ENCODE assay signal across 13 mouse cellular contexts in the genomic region with DNA sequence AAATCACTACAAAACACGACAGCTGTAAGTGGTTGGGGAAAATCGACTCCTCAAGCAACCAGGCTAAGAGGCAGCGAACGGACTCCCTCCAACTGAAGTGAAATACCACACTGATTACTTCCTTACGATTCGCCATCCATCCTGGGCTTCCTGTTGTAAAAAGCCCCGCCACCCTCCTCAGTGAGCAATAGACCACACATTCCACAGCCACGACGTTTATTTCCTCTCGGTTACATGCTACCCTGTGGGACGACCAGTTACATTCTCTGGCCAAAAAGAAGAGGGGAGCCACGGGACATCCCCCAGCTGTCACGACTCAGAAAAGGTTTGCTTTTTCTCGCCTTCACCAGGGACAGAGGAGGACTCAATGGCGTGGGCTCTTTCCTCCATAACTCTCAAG. TPM values are rescaled to one million over a fixed set of nuclear protein-coding genes. Genes with fewer than 3 reads are reported as not detected.
DNase-seq lines count a peak whose midpoint lies in the region; ATAC-seq and TF ChIP-seq lines count a peak whose summit lies in the region.
"Had no signal": no experiment of that assay in that cellular context is flagged by ENCODE, and none has a peak within 500 bp of the region (broad histone marks: within the 10 kb centered on the region; RNA-seq: fewer than 3 reads in every experiment).

No protein-coding gene starts in this region.

- peak overlapping the region; percentile 57; the same call in 1 of the 2 replicates for H3K27ac ChIP-seq in heart, postnatal 0 days (ENCODE audit: low read depth)
- H3K27ac ChIP-seq in heart, adult 2 months = no peak overlapping the region
- peak overlapping the region; percentile 54 for H3K27ac ChIP-seq in lung, embryonic 16.5 days (ENCODE audit: low read length)
- H3K27ac ChIP-seq in embryonic facial prominence, embryonic 14.5 days (replicated peaks; ENCODE audit: low read depth, low read length) = peak overlapping the region; percentile 72
- no peak overlapping the region for H3K27ac ChIP-seq in midbrain, embryonic 15.5 days
- H3K27ac ChIP-seq: liver, embryonic 15.5 days; neural tube, embryonic 12.5 days had no signal

- TF ChIP-seq CTCF in heart, postnatal 0 days (IDR thresholded peaks at IDR 0.05; ENCODE audit: low read depth) = no peak
- TF ChIP-seq CTCF in heart, adult 2 months (IDR thresholded peaks at IDR 0.05) = no peak

- peaks cover 3% of the 10 kb centered on the region for H3K4me1 ChIP-seq in heart, postnatal 0 days (ENCODE audit: control insufficient read depth, insufficient read depth)
- peaks cover 9% of the 10 kb centered on the region for H3K4me1 ChIP-seq in heart, adult 2 months (ENCODE audit: control insufficient read depth, insufficient read depth, low read length)
- H3K4me1 ChIP-seq in lung, embryonic 16.5 days (replicated peaks; ENCODE audit: control insufficient read depth, insufficient read depth, low read length) = peaks cover 10% of the 10 kb centered on the region; the same call in 1 of the 2 replicates
- peaks cover 12% of the 10 kb centered on the region; the same call in 1 of the 2 replicates for H3K4me1 ChIP-seq in embryonic facial prominence, embryonic 14.5 days (ENCODE audit: control insufficient read depth, insufficient read depth, low read length)
- 0 out of 2 replicates have a peak, but pooled peaks cover 3% of the 10 kb centered on the region for H3K4me1 ChIP-seq in midbrain, embryonic 15.5 days
- H3K4me1 ChIP-seq: neural tube, embryonic 12.5 days had no signal

- ATAC-seq in heart, postnatal 0 days (ENCODE audit: insufficient read depth, low read depth) = peak; percentile 56; the same call in 1 of the 2 replicates
- peak; percentile 78 for ATAC-seq in lung, embryonic 16.5 days (ENCODE audit: low read depth)
- ATAC-seq in embryonic facial prominence, embryonic 14.5 days (ENCODE audit: low read depth) = peak; percentile 79; the same call in 1 of the 2 replicates
- peak; percentile 44 for ATAC-seq in megakaryocyte, adult 5-6 weeks (ENCODE audit: poor library complexity, severe bottlenecking)
- no peak for ATAC-seq in midbrain, embryonic 15.5 days (replicated peaks)
- ATAC-seq: activated CD4-positive, CD25-positive, alpha-beta regulatory T cell, adult 4 months had no signal

- no peak for DNase-seq in heart, postnatal 0 days (ENCODE audit: low spot score)
- no peak for DNase-seq in heart, adult 2 months
- no peak for DNase-seq in lung, postnatal 36 days
- DNase-seq in embryonic facial prominence, embryonic 14.5 days (ENCODE audit: low spot score) = peak; percentile 81
- no peak for DNase-seq in c-Kit-positive CD71-positive TER-119-positive erythroid progenitor cells, embryonic 14.5 days (ENCODE audit: low spot score)
- DNase-seq: gastrocnemius, postnatal 14 days; thymus, postnatal 14 days had no signal

- no peak overlapping the region for H3K4me3 ChIP-seq in heart, postnatal 0 days (ENCODE audit: low read depth, low read length)
- no peak overlapping the region for H3K4me3 ChIP-seq in heart, adult 2 months
- no peak overlapping the region for H3K4me3 ChIP-seq in lung, embryonic 16.5 days (ENCODE audit: low read length)
- no peak overlapping the region for H3K4me3 ChIP-seq in embryonic facial prominence, embryonic 14.5 days (ENCODE audit: low read depth, low read length)
- no peak overlapping the region for H3K4me3 ChIP-seq in midbrain, embryonic 15.5 days
- H3K4me3 ChIP-seq: liver, embryonic 15.5 days; neural tube, embryonic 12.5 days had no signal

- TF ChIP-seq POLR2A in heart, adult 2 months (IDR thresholded peaks at IDR 0.05; ENCODE audit: insufficient read depth, low read depth, low read length) = no peak

- H3K79me2 ChIP-seq in heart, adult 2 months (replicated peaks; ENCODE audit: control insufficient read depth, insufficient read depth, low read length) = no peaks in the 10 kb centered on the region

- TF ChIP-seq EP300 in heart, postnatal 0 days (IDR thresholded peaks at IDR 0.05; ENCODE audit: low read depth) = no peak
- no peak for TF ChIP-seq EP300 in heart, adult 2 months (IDR thresholded peaks at IDR 0.05; ENCODE audit: insufficient read depth, low read depth, low read length)

- H3K36me3 ChIP-seq in heart, postnatal 0 days (replicated peaks; ENCODE audit: control insufficient read depth, insufficient read depth, low read length) = no peaks in the 10 kb centered on the region
- no peaks in the 10 kb centered on the region for H3K36me3 ChIP-seq in heart, adult 2 months (ENCODE audit: control insufficient read depth, insufficient read depth, low read length)
- no peaks in the 10 kb centered on the region for H3K36me3 ChIP-seq in lung, embryonic 16.5 days (ENCODE audit: control insufficient read depth, insufficient read depth, low read length)
- no peaks in the 10 kb centered on the region for H3K36me3 ChIP-seq in embryonic facial prominence, embryonic 14.5 days (ENCODE audit: control insufficient read depth, insufficient read depth, low read length)
- H3K36me3 ChIP-seq in midbrain, embryonic 15.5 days (replicated peaks) = no peaks in the 10 kb centered on the region
- H3K36me3 ChIP-seq: liver, embryonic 15.5 days; neural tube, embryonic 12.5 days had no signal

- H3K9me3 ChIP-seq in heart, postnatal 0 days (replicated peaks; ENCODE audit: control insufficient read depth, low read length) = peaks cover 5% of the 10 kb centered on the region; the same call in 1 of the 2 replicates
- H3K9me3 ChIP-seq in lung, embryonic 16.5 days (ENCODE audit: control insufficient read depth, low read length) = peaks cover 3% of the 10 kb centered on the region; the same call in 1 of the 2 replicates
- H3K9me3 ChIP-seq in embryonic facial prominence, embryonic 14.5 days (ENCODE audit: control insufficient read depth, low read length) = 0 out of 2 replicates have a peak, but pooled peaks cover 3% of the 10 kb centered on the region
- 0 out of 2 replicates have a peak, but pooled peaks cover 3% of the 10 kb centered on the region for H3K9me3 ChIP-seq in midbrain, embryonic 15.5 days
- H3K9me3 ChIP-seq: liver, embryonic 15.5 days; neural tube, embryonic 12.5 days had no signal

- intact Hi-C loops in heart, adult 2 months (cut with DNase I) = loop anchor here (5.0 kb wide), 1 partner anchor 82 kb away; no protein-coding TSS in a partner anchor

- H3K4me2 ChIP-seq in heart, postnatal 0 days (ENCODE audit: low read depth, low read length) = no peak overlapping the region
- H3K4me2 ChIP-seq in lung, embryonic 16.5 days (ENCODE audit: low read depth, low read length) = no peak overlapping the region
- peak overlapping the region; percentile 10 for H3K4me2 ChIP-seq in embryonic facial prominence, embryonic 14.5 days (ENCODE audit: low read depth, low read length)
- no peak overlapping the region for H3K4me2 ChIP-seq in midbrain, embryonic 15.5 days
- H3K4me2 ChIP-seq: liver, embryonic 15.5 days; neural tube, embryonic 12.5 days had no signal

- WGBS in heart, postnatal 0 days = 40% methylated on average over 15 of the region's 15 CpGs
- WGBS in heart, adult 2 months = 34% methylated on average over 15 of the region's 15 CpGs
- WGBS in lung, embryonic 16.5 days = 13% methylated on average over 15 of the region's 15 CpGs
- WGBS in embryonic facial prominence, embryonic 14.5 days = 19% methylated on average over 15 of the region's 15 CpGs
- WGBS in midbrain, embryonic 15.5 days = 72% methylated on average over 15 of the region's 15 CpGs

- no peak overlapping the region for H3K9ac ChIP-seq in heart, postnatal 0 days (replicated peaks; ENCODE audit: low read depth, low read length)
- H3K9ac ChIP-seq in heart, adult 2 months (ENCODE audit: low read depth, low read length) = no peak overlapping the region
- no peak overlapping the region for H3K9ac ChIP-seq in lung, embryonic 16.5 days (ENCODE audit: low read length)
- no peak overlapping the region for H3K9ac ChIP-seq in embryonic facial prominence, embryonic 14.5 days (ENCODE audit: low read depth, low read length)
- H3K9ac ChIP-seq in midbrain, embryonic 15.5 days = no peak overlapping the region
- H3K9ac ChIP-seq: liver, embryonic 15.5 days; neural tube, embryonic 12.5 days had no signal

- no peaks in the 10 kb centered on the region for H3K27me3 ChIP-seq in heart, postnatal 0 days (ENCODE audit: control insufficient read depth, insufficient read depth, low read length)
- H3K27me3 ChIP-seq in heart, adult 2 months (ENCODE audit: control insufficient read depth, insufficient read depth, low read length) = no peaks in the 10 kb centered on the region
- no peaks in the 10 kb centered on the region for H3K27me3 ChIP-seq in lung, embryonic 16.5 days (ENCODE audit: control insufficient read depth, insufficient read depth, low read depth, low read length)
- H3K27me3 ChIP-seq in embryonic facial prominence, embryonic 14.5 days (replicated peaks; ENCODE audit: control insufficient read depth, insufficient read depth, low read length) = no peaks in the 10 kb centered on the region
- no peaks in the 10 kb centered on the region for H3K27me3 ChIP-seq in midbrain, embryonic 15.5 days (replicated peaks)
- H3K27me3 ChIP-seq: liver, embryonic 15.5 days; neural tube, embryonic 12.5 days had no signal

RNA-seq across cellular contexts. Expression of a gene that starts 20.9 kb away (rescaled TPM):
- 5.4 and 21.1 TPM in 2 replicates for total RNA-seq in heart, postnatal 0 days (2014; rRNA removed; ENCODE audit: low replicate concordance)
- 8.0 and 8.4 TPM in 2 replicates for polyA plus RNA-seq in heart, postnatal 0 days (2015; fragmentation: Nextera tagmentation; extraction: Ambion mirVana)
- 10 to 100 TPM in 1 of 2 experiments, 1 to 10 TPM in 1; 9.5 to 10.4 TPM for total RNA-seq in heart, adult 2 months (2021)
- 4.8 and 8.7 TPM in 2 replicates for polyA plus RNA-seq in heart, adult 2 months (2012; rRNA removed)
- polyA plus RNA-seq in lung, embryonic 16.5 days (2015; fragmentation: Nextera tagmentation; extraction: Ambion mirVana) = 11.0 and 11.7 TPM in 2 replicates
- 13.8 and 14.4 TPM in 2 replicates for polyA plus RNA-seq in embryonic facial prominence, embryonic 14.5 days (2014; fragmentation: Nextera tagmentation; extraction: Ambion mirVana)
- total RNA-seq in megakaryocyte, adult 5-6 weeks (2015) = 1.8 and 3.1 TPM in 2 replicates
- total RNA-seq in megakaryocyte, adult 5-6 weeks (2017) = 2.4 and 2.5 TPM in 2 replicates
- polyA plus RNA-seq in midbrain, embryonic 15.5 days (2015; fragmentation: Nextera tagmentation; extraction: Ambion mirVana) = 33.4 and 42.7 TPM in 2 replicates

RNA-seq across cellular contexts. Expression of a gene that starts 44.9 kb away (rescaled TPM):
- not detected in 2 replicates for total RNA-seq in heart, postnatal 0 days (2014; rRNA removed; ENCODE audit: low replicate concordance)
- 1.00 and 2.7 TPM in 2 replicates for polyA plus RNA-seq in heart, postnatal 0 days (2015; fragmentation: Nextera tagmentation; extraction: Ambion mirVana)
- 1 to 10 TPM; 5.7 to 5.9 TPM for total RNA-seq in heart, adult 2 months (2021)
- polyA plus RNA-seq in heart, adult 2 months (2012; rRNA removed) = not detected in 2 replicates
- 0.94 and 1.3 TPM in 2 replicates for polyA plus RNA-seq in lung, embryonic 16.5 days (2015; fragmentation: Nextera tagmentation; extraction: Ambion mirVana)
- 2.2 TPM in 1 of 2 replicates, not detected in the other for polyA plus RNA-seq in embryonic facial prominence, embryonic 14.5 days (2014; fragmentation: Nextera tagmentation; extraction: Ambion mirVana)
- total RNA-seq in megakaryocyte, adult 5-6 weeks (2015) = not detected in 2 replicates
- not detected in 2 replicates for total RNA-seq in megakaryocyte, adult 5-6 weeks (2017)
- polyA plus RNA-seq in midbrain, embryonic 15.5 days (2015; fragmentation: Nextera tagmentation; extraction: Ambion mirVana) = 6.5 and 8.6 TPM in 2 replicates
- polyA plus RNA-seq: activated CD4-positive, CD25-positive, alpha-beta regulatory T cell, adult 4 months; liver, embryonic 15.5 days had no signal

Comparison
In these comparisons a context has a peak if more than half of its experiments do, and no peak if none do; other contexts are left out.
1. H3K27ac ChIP-seq: peak in heart, postnatal 0 days (single experiment), lung, embryonic 16.5 days (single experiment) and embryonic facial prominence, embryonic 14.5 days (single experiment); none in heart, adult 2 months (single experiment) and midbrain, embryonic 15.5 days (single experiment).